Mouse (Mus musculus) spleen, postnatal 36 days (tissue): ENCODE data around the gene Wnt1.

Experiments used
- DNase-seq, 2 experiments: peaks; one replicate each; pipeline ENCODE4 v3.0.0; 2022; ENCODE audit warnings: low spot score in 2 of 2, mixed read lengths in 1 of 2

The Wnt1 gene

DNA sequence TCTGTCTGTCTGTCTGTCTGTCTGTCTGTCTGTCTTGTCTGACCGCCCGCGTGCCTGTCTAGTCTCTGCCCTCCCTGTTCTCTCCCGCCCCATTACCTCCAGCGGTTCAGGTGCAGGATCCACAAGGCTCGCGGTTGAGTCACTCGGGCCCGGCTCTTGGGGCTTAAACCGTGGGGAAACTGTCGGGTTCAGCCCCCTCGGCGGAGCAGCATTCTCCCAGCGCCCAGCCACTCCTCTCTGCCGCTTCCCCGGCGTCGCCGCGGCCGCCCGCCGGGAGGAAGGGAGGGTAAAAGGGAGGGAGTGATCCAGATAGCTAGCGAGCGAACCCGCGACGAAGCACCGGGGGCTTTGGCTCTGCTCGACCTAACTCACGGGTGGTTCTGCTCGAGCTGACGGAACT is 11.9 kb upstream of the Wnt1 start, which contains the start of gene Wnt10b:
Wnt10b (minus strand) TSS at position 389 of the 400 bp plus-strand sequence.
- no peak for DNase-seq

GRCm38 (mm10) chr15:98778191-98778770 is 11.4 kb upstream of the Wnt1 start:
- no peak for DNase-seq

DNA sequence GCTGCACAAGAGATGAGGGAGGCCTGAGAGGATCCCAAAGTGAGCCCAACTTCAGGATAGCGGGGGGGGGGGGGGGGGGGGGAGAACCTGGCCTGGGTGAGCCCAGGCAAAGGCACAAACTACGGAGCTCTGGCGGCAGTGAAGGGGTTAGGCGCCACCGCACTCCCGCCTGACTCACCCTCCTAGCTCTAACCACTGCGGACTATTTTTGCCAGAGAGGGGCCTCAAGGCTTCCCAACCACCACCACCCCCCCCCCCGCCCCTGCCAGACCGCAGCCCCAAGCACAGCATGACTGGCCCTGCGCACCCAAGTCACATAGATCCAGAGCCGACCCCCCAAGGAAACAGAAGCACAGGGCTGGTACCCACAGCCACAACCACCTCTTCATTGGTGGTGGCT is 10.9 kb upstream of the Wnt1 start:
- no peak for DNase-seq

DNA sequence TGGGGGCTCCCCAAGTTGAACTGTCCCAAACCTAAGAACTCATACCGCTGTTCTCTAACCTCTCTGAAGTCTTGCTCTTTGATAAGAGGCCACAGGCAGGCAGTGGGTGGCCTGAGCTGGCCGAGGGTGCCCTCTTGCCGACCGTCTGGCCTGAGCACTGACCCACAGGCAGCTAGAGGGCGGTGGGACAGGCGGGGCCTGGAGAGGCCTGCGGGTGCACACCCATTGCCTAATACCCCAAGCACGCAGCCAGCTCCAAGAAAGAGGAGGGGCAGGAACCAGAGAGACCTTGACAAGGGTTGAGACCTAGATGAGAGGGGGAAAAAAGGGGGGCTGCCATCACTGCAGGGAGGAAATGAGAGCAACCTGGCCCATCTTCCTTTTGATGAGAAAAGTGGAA is 9.6 kb upstream of the Wnt1 start:
- DNase-seq = no peak

- no peak for DNase-seq
Observed at GRCm38 (mm10) chr15:98780573-98780972, 9.1 kb upstream of the Wnt1 start.

GRCm38 (mm10) chr15:98781166-98781565 is 8.5 kb upstream of the Wnt1 start:
- no peak for DNase-seq

DNA sequence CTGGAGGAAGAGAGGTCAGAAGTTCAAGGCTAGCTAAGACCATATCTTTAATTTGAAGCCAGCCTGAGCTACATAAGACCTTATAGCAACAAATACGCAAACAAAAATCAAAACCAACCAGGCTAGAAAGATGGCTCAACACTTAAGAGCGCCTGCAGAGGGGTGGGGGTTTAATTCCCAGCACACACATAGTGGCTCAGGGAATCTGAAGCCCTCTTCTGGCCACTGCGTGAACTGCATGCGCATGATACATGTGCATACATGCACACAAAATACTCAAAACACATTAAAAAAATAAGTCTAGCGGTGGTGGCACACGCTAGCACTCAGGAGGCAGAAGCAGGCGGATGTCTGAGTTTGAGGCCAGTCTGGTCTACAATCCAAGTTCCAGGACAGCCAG is 3.9 kb upstream of the Wnt1 start:
- no peak for DNase-seq

DNA sequence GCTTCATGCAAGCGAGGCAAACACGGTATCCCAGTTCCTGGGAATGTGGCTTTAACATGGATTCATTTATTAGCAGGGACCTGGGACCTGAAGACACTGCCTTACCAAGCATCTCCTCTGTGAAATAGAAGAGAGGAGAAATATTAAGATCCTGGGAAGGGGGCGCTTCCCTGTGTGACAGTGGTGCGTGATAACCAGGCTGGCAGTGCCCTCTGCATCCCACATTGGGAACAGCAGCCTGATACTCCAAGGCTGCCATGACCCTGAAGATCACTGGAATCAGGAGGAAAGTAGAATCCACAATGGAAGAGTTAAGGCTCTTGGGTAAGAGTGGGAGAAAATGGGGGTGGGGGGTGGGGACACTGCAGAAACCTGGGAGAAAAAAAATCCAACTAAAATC is 1.7 kb upstream of the Wnt1 start:
- no peak for DNase-seq

GRCm38 (mm10) chr15:98788972-98789660 is 541 bp upstream of the Wnt1 start:
- DNase-seq = no peak

DNA sequence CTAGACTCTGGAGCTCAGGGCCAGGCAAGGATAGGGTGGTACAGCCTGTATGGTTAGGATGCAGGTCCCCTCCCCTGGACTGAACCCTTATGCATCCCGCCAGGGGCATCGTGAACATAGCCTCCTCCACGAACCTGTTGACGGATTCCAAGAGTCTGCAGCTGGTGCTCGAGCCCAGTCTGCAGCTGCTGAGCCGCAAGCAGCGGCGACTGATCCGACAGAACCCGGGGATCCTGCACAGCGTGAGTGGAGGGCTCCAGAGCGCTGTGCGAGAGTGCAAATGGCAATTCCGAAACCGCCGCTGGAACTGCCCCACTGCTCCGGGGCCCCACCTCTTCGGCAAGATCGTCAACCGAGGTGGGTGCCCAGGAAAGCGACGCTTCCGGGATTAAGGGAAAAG is 1.1 kb downstream of the Wnt1 start:
- no peak for DNase-seq

DNA sequence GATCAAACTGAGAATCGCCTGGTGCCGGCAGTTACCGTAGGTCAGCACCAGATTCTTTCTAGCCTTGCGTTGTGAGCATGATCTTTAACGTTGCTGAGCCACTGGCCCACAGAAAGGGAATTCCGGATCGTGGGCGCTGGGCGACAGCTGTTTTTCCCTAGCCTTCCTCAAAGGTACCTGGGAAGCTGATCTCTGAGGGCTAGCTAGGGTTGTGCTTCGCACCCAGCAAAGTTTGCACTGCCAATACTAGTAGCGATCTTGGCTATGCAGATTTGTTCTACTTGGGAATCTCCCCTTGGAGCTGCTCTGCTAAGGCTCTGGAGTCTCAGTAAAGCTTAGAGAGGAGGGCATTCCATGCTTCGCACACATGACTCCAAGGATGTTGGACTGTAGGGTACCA is 1.6 kb downstream of the Wnt1 start:
- no peak for DNase-seq

DNA sequence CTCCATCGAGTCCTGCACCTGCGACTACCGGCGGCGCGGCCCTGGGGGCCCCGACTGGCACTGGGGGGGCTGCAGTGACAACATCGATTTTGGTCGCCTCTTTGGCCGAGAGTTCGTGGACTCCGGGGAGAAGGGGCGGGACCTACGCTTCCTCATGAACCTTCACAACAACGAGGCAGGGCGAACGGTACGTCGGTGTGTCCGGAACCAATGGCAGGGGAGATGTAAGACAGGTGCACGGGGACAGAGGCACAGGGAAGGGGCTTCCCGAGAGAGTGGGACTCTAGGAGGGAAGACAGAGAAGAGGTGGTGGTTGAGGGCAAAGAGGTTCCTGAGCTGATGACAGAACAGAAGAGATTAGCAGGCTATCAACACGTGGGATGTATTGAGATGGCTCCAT is 2.1 kb downstream of the Wnt1 start:
- no peak for DNase-seq

DNA sequence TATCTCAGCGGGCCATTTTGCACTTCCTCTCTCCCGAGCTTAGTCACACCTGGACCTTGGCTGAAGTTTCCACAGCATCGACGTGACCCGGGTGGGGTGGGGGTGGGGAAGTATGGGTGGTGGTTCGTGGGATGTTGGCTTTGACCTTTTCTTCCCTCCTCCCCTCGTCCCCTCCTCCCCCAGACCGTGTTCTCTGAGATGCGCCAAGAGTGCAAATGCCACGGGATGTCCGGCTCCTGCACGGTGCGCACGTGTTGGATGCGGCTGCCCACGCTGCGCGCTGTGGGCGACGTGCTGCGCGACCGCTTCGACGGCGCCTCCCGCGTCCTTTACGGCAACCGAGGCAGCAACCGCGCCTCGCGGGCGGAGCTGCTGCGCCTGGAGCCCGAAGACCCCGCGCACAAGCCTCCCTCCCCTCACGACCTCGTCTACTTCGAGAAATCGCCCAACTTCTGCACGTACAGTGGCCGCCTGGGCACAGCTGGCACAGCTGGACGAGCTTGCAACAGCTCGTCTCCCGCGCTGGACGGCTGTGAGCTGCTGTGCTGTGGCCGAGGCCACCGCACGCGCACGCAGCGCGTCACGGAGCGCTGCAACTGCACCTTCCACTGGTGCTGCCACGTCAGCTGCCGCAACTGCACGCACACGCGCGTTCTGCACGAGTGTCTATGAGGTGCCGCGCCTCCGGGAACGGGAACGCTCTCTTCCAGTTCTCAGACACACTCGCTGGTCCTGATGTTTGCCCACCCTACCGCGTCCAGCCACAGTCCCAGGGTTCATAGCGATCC is 2.8 kb downstream of the Wnt1 start:
- no peak for DNase-seq

GRCm38 (mm10) chr15:98793141-98793698 is 3.6 kb downstream of the Wnt1 start:
- DNase-seq = no peak

- no peak for DNase-seq
Observed at GRCm38 (mm10) chr15:98796803-98797595, 7.3 kb downstream of the Wnt1 start.

GRCm38 (mm10) chr15:98797835-98798492 is 8.3 kb downstream of the Wnt1 start:
- no peak for DNase-seq

DNA sequence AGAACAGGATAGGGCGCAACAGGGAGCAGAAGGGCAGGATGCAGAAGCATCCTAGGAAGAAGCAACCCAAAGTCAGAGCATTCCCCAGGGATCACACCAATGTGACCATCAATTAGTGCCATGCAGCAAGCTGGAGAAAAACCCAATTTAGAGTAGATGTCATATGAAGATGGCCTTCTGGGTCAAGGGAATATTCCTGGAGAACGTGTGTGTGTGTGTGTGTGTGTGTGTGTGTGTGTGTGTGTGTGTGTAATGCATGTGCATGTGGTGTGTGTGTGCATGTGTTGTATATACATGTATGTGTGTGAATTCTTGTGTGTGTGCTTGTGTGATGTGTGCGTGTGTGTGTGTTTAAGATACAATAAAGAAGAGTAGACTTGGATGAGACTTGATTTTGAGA is 9.2 kb downstream of the Wnt1 start:
- no peak for DNase-seq

DNA sequence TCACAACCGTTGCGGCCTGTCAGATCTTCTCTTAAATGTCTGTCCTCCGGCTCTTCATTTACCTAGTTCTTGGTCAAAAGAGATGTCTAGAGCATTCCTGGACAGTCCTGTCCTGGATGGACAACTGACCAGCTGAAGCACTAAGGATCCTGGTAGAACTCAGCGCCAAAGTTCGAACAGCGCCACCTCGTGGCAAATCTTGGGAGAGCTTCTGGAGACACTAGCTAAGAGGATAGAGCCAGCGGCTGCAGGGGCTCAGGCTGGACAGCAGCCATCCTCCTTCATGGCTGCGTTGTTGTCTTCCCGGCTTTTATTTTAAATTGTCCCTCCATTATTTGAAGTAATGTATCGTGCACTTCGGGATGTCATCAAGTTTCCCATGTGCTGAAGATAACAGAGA is 9.7 kb downstream of the Wnt1 start:
- peak; percentile 37 to 45 for DNase-seq

- DNase-seq = no peak
Observed at GRCm38 (mm10) chr15:98802926-98803325, 13.3 kb downstream of the Wnt1 start.

DNA sequence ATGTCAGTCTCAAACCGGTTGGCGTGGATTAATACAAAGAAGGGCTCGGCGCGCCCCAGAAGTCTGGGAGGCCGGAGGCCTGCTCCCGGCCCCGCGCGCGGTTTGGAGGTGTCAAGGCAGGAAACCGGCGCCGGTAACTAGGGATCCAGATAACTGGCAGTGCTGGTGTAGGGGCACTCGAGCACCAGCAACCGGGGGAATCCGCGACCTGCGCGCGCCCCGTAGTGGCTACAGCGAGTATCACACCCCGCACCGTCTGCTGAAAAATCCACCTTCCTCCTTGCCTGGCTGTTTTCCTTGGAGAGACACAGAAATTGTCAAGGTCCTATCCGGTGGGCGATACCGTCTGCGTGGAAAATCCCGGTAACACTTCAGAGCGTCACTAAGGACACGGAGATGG is 14.4 kb downstream of the Wnt1 start:
- peak; percentile 46 to 59 for DNase-seq

DNA sequence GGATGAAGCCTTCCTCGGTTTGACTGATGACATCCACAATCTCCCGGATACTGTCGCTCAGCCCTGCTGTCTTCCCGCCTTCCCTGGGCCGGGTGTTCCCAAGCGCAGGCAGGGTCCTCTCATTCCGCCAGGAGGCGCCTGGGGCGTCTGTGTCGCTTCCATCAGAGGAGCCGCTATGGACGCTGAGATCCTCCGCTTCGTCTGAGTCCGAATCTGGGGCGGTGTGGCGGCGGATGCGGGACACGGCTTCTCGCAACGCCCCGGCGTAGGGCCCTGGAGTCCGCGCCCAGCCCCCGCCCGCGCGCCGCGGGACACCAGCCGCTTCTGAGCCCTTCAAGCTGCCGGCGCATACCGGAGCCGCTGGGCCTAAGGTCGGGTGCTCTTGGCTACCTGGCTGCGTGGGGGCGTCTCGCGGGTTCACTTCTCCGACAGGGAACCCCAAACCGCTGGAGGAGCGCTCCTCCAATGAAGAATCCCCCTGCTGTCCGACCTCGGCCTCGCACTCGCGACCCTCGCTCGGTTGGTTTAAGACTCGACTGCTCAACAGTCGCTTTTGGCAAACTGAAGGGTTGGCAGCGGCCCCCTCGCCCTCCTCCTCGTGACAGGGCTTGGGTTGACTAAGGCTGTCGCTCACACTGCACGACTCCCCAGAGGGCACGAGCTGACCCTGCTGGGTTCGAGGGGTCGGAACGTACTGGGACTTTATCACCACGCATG is 15.8 kb downstream of the Wnt1 start:
- peak in 1 of 2 experiments; percentile 39 for DNase-seq
